Mouse (Mus musculus) thymus, adult 2 months (tissue): Measurements from ENCODE around the gene B230217C12Rik.

Source experiments
- CTCF ChIP-seq: fragments of 200-500 bp; IDR thresholded peaks from 2 replicates; pipeline ENCODE4 v1.5.1; 2012; ENCODE audit warnings: mild to moderate bottlenecking, control low read depth, low read length, moderate library complexity, borderline replicate concordance; ENCODE audit not compliant: control insufficient read depth, poor library complexity, insufficient read depth; ENCODE audit errors: extremely low read depth
- POLR2A ChIP-seq: fragments of 200-500 bp; IDR thresholded peaks from 2 replicates; pipeline ENCODE4 v1.6.1; 2012; ENCODE audit warnings: mild to moderate bottlenecking, low read length, control low read depth, moderate library complexity; ENCODE audit not compliant: control insufficient read depth, poor library complexity, insufficient read depth; ENCODE audit errors: extremely low read depth

DNA sequence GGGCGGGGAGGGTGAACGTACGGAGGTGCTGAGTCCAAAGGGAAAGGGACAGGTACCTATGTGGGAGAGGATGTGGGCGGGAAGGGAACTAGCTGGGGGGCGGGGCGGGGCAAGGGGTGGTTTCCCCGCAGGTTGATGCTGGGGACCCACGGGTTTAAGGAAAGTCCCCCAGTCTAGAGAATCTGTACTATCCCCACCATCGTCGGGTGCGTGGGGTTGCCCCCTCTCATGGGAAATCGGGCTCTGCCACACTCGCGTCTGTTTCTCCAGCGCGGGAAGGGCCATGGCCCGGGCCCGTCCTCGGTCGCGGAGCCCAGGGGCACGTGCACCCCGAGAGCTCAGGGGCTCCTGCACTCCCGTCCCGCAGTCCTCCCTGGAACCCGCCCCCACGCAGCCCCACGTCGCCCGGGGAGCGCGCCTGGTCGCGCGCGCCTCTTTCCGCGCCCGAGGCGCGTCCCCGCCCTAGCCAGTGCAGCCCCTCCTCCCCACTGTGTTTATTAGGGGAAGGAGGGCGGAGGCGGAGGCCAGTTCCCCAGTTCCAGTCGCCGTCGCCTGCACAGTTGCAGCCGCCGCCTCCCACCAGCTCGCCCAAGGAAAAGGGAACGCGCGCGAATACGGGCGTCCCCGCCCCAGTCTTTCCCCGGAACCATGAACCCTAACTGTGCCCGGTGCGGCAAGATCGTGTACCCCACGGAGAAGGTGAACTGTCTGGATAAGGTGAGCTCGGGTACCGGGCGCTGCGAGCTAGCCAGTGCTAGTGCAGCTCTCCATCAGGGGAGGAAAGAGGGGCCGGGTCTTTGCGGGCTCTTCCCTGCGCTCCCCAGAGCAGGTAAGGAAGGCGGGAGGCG is 41.2 kb upstream of the B230217C12Rik start:
- TF ChIP-seq CTCF (0 out of 2 replicates have a peak, but pooled peaks have one; percentile 18), POLR2A (peak; percentile 53; the same call in 1 of the 2 replicates)
